Mouse (Mus musculus) brain, adult 10 weeks (tissue): ENCODE data around the gene Lmx1b. TPM values are rescaled to one million over a fixed set of nuclear protein-coding genes. Genes with fewer than 3 reads are reported as not detected.

ENCODE experiments used
- polyA plus RNA-seq: library from polyadenylated mRNA; stranded (reverse); fragments of 350-450 nt; fragmentation: Illumina TruSeq; extraction: RNeasy Lipid Tissue Mini Kit (QIAGEN cat#74804); gene quantifications from one replicate; pipeline ENCODE4 v1.2.3, GENCODE M21; 2015; ENCODE audit warnings: low read depth, low replicate concordance

Lmx1b gene
- polyA plus RNA-seq = 0.51 TPM

GRCm38 (mm10) chr2:33640171-33640721 lies at the start of gene Lmx1b:
Gene Lmx1b (minus strand): TSS chr2:33640511.

Other genes with a start within 250 kb of the Lmx1b start
- gene Zbtb34, start 209.2 kb downstream of the Lmx1b start, polyA plus RNA-seq = 6.6 TPM
- gene Zbtb43, start 172.0 kb downstream of the Lmx1b start, polyA plus RNA-seq = 15.4 TPM
- 53.1 TPM for gene Mvb12b, start 247.4 kb upstream of the Lmx1b start, polyA plus RNA-seq